Mouse (Mus musculus): ENCODE results near the gene AU022252. TPM values are rescaled to one million over a fixed set of nuclear protein-coding genes. Genes with fewer than 3 reads are reported as not detected.
A peak's percentile ranks its signal among the peaks of the same experiment; 100 is the strongest.

AU022252 gene
- total and polyA plus RNA-seq, 3 experiments, result 12.3 to 24.9 TPM; not detected in 1

DNA sequence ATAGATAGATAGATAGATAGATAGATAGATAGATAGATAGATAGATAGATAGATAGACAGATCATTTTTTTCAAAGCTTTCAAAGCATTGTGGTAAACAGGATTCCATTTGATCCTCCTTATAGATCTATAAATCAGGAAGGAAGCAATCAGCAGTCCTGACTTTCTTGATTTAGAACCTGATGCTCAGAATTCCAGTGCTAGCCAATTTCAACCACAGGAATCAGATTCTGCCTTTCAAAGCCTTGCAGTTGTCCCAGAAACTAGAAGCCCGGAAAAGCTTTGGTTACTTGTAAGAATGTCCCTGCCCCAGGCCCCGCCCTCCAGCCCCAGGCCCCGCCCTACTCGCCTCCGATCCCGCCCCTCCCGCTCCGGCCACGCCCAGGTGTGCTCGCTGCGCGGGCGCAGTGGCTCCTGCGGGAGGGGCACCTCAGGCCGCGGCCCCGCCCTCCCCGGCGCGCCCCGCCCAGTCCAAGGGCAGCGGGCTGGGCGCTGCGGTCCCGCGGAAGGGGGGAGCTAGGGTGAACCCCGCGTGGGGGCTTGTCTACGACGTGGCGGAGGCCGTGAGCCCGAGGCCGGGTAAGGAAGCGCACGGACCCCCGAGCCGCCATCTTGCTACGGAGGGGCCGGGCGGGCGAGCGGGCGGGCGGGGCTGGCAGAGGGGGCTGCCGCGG, 37.5 kb downstream of the AU022252 start, which contains the start of gene Svbp:
TSS of gene Svbp (plus strand) at position 398 of the 673 bp plus-strand sequence.
- Histone ChIP-seq H3K27ac (ENCODE audit: control insufficient read depth, low read depth, low read length) (peak within 1 kb of the TSS; percentile 100), H3K79me2 (ENCODE audit: control insufficient read depth, insufficient read depth, low read length, poor library complexity) (peaks cover 5% of the 10 kb centered on the region; the same call in 1 of the 2 replicates), H3K9me3 (replicated peaks; ENCODE audit: insufficient read depth, low read length) (no peaks in the 10 kb centered on the region), H3K9ac (ENCODE audit: control insufficient read depth, low read depth, low read length, poor library complexity, severe bottlenecking) (peak within 1 kb of the TSS; percentile 88), H3K27me3 (ENCODE audit: control insufficient read depth in 1 of 2, insufficient read depth in 2 of 2, low read length in 2 of 2) (no peaks in the 10 kb centered on the region), H3K4me1 (ENCODE audit: control insufficient read depth in 1 of 2, insufficient read depth in 2 of 2, low read length in 2 of 2) (peaks cover 19 to 36% of the 10 kb centered on the region in 2 experiments), H3K36me3 (ENCODE audit: control insufficient read depth in 1 of 2, insufficient read depth in 2 of 2, low read length in 2 of 2) (peaks cover 0 to 44% of the 10 kb centered on the region in 2 experiments; a peak in 2 of 4 replicates), H3K4me3 (ENCODE audit: control insufficient read depth in 1 of 2, insufficient read depth in 1 of 2, low read depth in 2 of 2, low read length in 2 of 2) (peak within 1 kb of the TSS; percentile 84 to 88)
- TF ChIP-seq POLR2A (IDR thresholded peaks at IDR 0.05; ENCODE audit: control insufficient read depth in 1 of 2, insufficient read depth in 1 of 2, low read depth in 1 of 2, low read length in 2 of 2, poor library complexity in 1 of 2) (peak; percentile 50 to 54; a peak in 2 of 4 replicates), GATA1 (IDR thresholded peaks at IDR 0.05; ENCODE audit: low read depth, low read length) (peak; percentile 55; the same call in 1 of the 2 replicates), HCFC1 (IDR thresholded peaks at IDR 0.05; ENCODE audit: low read depth, low read length) (0 out of 2 replicates have a peak, but pooled peaks have one; percentile 2), TBP (IDR thresholded peaks at IDR 0.05; ENCODE audit: low read depth, low read length) (no peak), RCOR1 (IDR thresholded peaks at IDR 0.05; ENCODE audit: low read depth, low read length) (peak; percentile 90), SIN3A (IDR thresholded peaks at IDR 0.05; ENCODE audit: low read length) (peak; percentile 44; the same call in 1 of the 2 replicates), ZMIZ1 (IDR thresholded peaks at IDR 0.05; ENCODE audit: low read depth, low read length) (peak; percentile 68; the same call in 1 of the 2 replicates), NRF1 (IDR thresholded peaks at IDR 0.05; ENCODE audit: insufficient read depth, low read depth, low read length, poor library complexity, severe bottlenecking) (peak; percentile 87), MAX (IDR thresholded peaks at IDR 0.05; ENCODE audit: low read length) (no peak), NELFE (IDR thresholded peaks at IDR 0.05; ENCODE audit: low read depth, low read length) (peak; percentile 46; the same call in 1 of the 2 replicates), MAZ (IDR thresholded peaks at IDR 0.05; ENCODE audit: low read depth, low read length) (peak; percentile 88; the same call in 1 of the 2 replicates)
- DNase-seq (ENCODE audit: low read depth, low spot score), result peak; percentile 90

DNA sequence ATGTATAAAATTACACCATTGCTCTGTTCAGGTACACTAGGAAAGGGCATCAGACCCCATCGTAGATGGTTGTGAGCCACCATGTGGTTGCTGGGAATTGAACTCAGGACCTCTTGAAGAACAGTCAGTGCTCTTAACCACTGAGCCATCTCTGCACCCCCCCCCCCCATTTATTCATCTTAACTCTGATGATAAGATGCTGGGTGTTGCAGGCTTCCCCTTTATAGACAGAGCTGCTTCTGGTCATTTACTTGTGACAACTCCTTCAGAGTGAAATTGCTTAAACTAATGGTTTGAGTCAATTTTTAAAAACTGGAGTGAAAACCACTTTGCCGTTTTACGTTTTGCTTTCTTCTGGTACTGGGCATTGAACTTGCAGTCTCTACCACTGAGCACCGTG, 39.8 kb downstream of the AU022252 start:
- H3K4me1 ChIP-seq (ENCODE audit: control insufficient read depth in 1 of 2, insufficient read depth in 2 of 2, low read length in 2 of 2), result peaks cover 19 to 40% of the 10 kb centered on the region in 2 experiments
- peak overlapping the region; percentile 15; the same call in 1 of the 2 replicates for H3K9ac ChIP-seq (ENCODE audit: control insufficient read depth, low read depth, low read length, poor library complexity, severe bottlenecking)

More for the DNA sequence above, 39.8 kb downstream of the AU022252 start:
- TF ChIP-seq UBTF (IDR thresholded peaks at IDR 0.05; ENCODE audit: borderline replicate concordance, insufficient read depth, low read depth, low read length), result no peak
- TF ChIP-seq MXI1 (IDR thresholded peaks at IDR 0.05; ENCODE audit: low read depth, low read length), result 0 out of 2 replicates have a peak, but pooled peaks have one; percentile 58
- TF ChIP-seq MAX (IDR thresholded peaks at IDR 0.05; ENCODE audit: low read length), result no peak
- 0 out of 2 replicates have a peak, but pooled peaks have one; percentile 38 for TF ChIP-seq SIN3A (IDR thresholded peaks at IDR 0.05; ENCODE audit: low read length)
- TF ChIP-seq GATA1 (IDR thresholded peaks at IDR 0.05; ENCODE audit: low read depth, low read length), result peak; percentile 25; the same call in 1 of the 2 replicates
- peak; percentile 34; the same call in 1 of the 2 replicates for TF ChIP-seq ETS1 (IDR thresholded peaks at IDR 0.05; ENCODE audit: low read depth, low read length)
- 0 out of 2 replicates have a peak, but pooled peaks have one; percentile 13 for TF ChIP-seq MYC (IDR thresholded peaks at IDR 0.05; ENCODE audit: low read depth, low read length)
- TF ChIP-seq E2F4 (IDR thresholded peaks at IDR 0.05; ENCODE audit: borderline replicate concordance, low read depth, low read length), result no peak
- TF ChIP-seq TCF12 (IDR thresholded peaks at IDR 0.05; ENCODE audit: low read depth, low read length), result no peak
- TF ChIP-seq TBP (IDR thresholded peaks at IDR 0.05; ENCODE audit: low read depth, low read length), result peak; percentile 94
- no peak for TF ChIP-seq POLR2AphosphoS5 (IDR thresholded peaks at IDR 0.05; ENCODE audit: borderline replicate concordance, low read depth, low read length)
- peak in 1 of 2 experiments; percentile 25; a peak in 1 of 4 replicates for TF ChIP-seq EP300 (IDR thresholded peaks at IDR 0.05; ENCODE audit: low read depth in 1 of 2, low read length in 2 of 2)
- H3K36me3 ChIP-seq (ENCODE audit: control insufficient read depth in 1 of 2, insufficient read depth in 2 of 2, low read length in 2 of 2), result peaks cover 0 to 48% of the 10 kb centered on the region in 2 experiments; a peak in 2 of 4 replicates
- no peaks in the 10 kb centered on the region for H3K27me3 ChIP-seq (ENCODE audit: control insufficient read depth in 1 of 2, insufficient read depth in 2 of 2, low read length in 2 of 2)
- peaks cover 24% of the 10 kb centered on the region for H3K79me2 ChIP-seq (ENCODE audit: control insufficient read depth, insufficient read depth, low read length, poor library complexity)
- H3K4me3 ChIP-seq (ENCODE audit: control insufficient read depth in 1 of 2, insufficient read depth in 1 of 2, low read depth in 2 of 2, low read length in 2 of 2), result no peak overlapping the region
- peak; percentile 61 for DNase-seq (ENCODE audit: low read depth, low spot score)
- peak overlapping the region; percentile 100 for H3K27ac ChIP-seq (ENCODE audit: control insufficient read depth, low read depth, low read length)
- no peaks in the 10 kb centered on the region for H3K9me3 ChIP-seq (replicated peaks; ENCODE audit: insufficient read depth, low read length)

All from MEL (cell line).